Mouse (Mus musculus) retina, adult 2 months (tissue): ENCODE results near the gene Mia.
A peak's percentile ranks its signal among the peaks of the same experiment; 100 is the strongest.

Source experiments
- DNase-seq: peaks from one replicate; pipeline ENCODE4 v3.0.0-alpha.2; 2012; ENCODE audit warnings: low read depth, low spot score

Mia gene

GRCm38 (mm10) chr7:27185986-27186385, 5.0 kb upstream of the Mia start:
- DNase-seq = no peak

GRCm38 (mm10) chr7:27184964-27185363, 4.0 kb upstream of the Mia start:
- DNase-seq = no peak

- DNase-seq = no peak
Observed at GRCm38 (mm10) chr7:27182498-27182897, 1.5 kb upstream of the Mia start.

GRCm38 (mm10) chr7:27180036-27180435, 921 bp downstream of the Mia start:
- DNase-seq = no peak

- DNase-seq = no peak
Observed at GRCm38 (mm10) chr7:27179217-27179918, 1.6 kb downstream of the Mia start.

DNA sequence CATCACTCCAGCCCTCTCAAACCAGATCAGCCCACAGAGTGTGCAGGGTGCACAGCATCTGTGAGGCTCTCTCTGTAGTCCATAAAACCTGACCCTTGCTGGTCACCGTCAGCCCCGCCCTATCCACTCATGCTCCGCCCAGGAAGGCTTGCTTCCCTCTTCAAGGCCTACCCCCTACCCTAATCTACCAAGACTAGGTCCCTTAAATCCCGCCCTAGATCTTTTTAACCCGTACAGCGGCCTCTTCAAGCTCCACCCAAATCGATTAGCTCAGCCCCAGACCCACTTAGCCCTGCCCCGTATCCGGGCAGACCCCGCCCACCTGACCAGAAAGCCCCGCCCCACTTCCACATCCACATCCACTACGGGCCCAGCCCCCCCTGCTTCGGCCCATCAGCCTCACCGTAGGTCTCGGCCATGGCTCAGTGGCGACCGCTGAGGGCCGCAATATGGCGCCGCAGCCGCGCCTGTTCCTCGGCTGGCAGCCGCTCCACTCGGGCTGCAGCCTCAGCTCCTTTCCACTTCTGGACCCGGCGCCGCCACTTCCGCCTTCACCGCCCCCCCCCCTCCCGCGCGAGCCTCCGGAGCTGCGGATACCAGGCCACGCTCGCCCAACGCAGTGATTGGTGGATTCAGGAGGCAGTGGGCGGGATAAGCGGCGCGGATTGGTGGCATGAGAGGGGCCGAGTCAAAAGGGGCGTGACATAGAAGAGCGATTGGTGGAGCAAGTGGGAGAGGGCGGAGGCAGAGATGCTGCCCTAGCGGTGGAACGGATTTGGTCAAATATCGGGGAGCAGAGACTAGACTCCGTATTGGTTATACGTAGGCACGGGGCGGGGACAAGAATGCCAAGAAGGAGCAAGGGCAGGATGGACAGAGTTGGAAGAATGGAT, 2.4 kb downstream of the Mia start, which contains the start of gene Rab4b:
Gene Rab4b (minus strand): TSS at position 573 of the 893 bp plus-strand sequence.
- peak; percentile 99 for DNase-seq

DNA sequence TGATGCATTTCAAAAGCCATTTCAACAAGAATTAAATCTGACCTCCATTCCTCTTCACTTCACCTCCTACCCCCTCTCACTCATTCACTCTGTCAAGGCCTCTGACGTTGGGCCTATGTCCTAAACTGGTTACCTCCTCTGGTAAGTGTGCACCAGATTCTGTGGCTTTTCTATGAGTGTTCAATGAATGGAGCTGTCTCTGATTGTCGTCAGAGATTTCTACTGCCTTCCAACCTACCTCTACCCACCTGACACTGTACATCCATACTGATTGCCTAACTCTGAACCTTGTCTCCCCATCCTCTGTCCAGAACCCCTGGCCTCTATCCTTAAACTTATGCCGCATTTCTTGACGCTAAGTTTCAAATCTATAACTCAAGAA, 3.0 kb downstream of the Mia start:
- DNase-seq = no peak

GRCm38 (mm10) chr7:27174896-27175295, 6.1 kb downstream of the Mia start:
- no peak for DNase-seq

DNA sequence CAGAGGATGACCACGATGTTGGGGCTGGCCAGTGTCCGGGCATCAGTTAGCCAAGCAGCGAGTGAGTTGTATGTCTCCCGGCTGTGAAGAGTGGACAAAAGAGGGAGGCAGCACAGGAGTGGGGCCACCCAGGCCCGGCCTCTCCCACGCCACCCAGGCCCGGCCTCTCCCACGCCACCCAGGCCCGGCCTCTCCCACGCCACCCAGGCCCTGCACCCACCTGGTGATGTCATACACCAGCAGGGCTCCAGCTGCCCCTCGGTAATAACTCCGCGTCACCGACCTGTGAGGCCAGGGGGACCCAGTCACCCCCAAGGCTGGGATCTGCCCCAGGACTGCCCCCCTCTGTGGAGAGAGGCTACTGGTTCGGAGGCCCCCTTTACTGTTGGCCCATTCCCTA, 6.5 kb downstream of the Mia start:
- no peak for DNase-seq

DNA sequence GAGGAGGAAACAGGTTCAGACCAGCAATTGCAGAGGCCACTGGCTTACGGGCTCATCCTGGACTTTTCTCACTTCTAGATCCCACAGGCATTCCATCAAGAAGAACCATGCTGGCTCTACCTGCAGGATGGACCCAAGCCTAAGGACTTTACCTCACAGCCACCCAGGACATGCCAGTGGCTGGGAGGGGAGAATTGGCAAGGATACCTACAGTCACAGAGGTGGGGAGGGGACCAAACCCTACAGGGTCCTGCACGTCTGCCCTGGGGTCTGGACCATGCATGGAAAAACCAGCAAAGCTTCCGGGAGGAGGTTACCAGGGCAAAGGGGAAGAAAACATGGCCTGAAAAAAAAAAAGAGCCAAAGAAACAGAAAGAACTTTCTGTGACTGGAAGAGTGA, 10.0 kb downstream of the Mia start:
- DNase-seq = no peak

- no peak for DNase-seq
Observed at GRCm38 (mm10) chr7:27168371-27168770, 12.6 kb downstream of the Mia start.

GRCm38 (mm10) chr7:27167475-27168094, 13.4 kb downstream of the Mia start:
- DNase-seq = no peak

DNA sequence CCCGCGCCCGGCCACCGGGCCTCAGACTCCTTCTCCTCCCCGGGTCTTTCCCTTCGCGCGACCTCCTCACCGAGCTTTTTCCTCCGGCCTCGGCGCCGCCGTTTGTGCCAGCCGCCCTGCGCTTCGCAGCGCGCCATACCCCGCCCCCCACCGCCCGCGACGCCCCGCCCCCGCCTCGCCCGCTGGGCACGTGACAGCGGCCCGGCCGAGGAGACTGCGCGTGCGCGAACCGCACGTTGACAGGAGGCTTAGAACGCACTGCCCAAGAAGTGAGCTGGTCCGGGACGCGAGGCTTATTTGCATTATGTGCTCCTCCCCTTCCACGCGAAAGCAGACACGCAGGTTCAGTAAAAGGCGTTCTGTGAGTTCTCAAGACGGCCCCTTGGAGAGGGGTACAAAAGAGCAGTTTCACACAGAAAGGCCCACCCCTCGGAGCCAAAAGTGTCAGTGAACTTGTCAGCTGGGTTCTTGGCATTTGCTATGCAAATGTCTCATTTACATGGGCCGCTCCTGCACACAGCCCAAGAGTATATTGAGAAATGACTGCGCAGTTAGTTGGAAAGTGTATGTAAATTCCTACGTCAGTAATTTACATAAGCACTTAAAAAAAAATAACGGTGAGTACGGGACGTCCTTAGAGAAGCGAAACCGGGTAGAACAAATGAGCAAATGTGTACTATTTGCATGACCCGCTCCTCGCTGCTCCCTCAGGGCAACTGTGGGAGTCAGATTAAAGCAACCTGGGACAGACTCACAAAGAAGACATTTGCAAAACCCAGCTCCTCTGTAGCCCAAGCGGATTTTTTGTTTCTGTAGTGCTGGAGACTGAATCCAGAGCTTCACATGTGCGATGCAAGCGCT, 14.1 kb downstream of the Mia start, which contains the start of gene Egln2:
Gene Egln2 (minus strand): TSS at position 189 of the 861 bp plus-strand sequence.
- peak; percentile 93 for DNase-seq

DNA sequence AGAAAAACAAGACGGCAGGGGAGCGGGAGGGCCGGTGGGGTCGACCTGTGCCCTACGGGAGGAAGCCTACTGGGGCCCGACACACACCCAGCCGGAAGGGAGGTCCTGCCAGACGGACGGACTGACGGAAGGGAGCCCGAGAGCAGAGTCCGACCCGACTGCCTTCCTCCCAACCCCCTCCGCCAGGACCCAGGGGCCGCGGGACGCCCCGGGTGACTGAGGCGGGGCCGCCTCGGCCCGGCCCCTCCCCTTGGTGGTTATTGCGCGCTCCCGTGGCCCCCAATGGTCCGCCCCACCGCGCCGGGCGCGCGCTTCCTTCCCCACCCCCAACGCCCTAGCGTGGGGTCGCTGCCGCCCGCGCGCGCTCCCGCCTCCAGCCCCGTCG, 14.7 kb downstream of the Mia start:
- no peak for DNase-seq

- DNase-seq = no peak
Observed at GRCm38 (mm10) chr7:27165696-27166095, 15.3 kb downstream of the Mia start.

- no peak for DNase-seq
Observed at GRCm38 (mm10) chr7:27165007-27165655, 15.8 kb downstream of the Mia start.

DNA sequence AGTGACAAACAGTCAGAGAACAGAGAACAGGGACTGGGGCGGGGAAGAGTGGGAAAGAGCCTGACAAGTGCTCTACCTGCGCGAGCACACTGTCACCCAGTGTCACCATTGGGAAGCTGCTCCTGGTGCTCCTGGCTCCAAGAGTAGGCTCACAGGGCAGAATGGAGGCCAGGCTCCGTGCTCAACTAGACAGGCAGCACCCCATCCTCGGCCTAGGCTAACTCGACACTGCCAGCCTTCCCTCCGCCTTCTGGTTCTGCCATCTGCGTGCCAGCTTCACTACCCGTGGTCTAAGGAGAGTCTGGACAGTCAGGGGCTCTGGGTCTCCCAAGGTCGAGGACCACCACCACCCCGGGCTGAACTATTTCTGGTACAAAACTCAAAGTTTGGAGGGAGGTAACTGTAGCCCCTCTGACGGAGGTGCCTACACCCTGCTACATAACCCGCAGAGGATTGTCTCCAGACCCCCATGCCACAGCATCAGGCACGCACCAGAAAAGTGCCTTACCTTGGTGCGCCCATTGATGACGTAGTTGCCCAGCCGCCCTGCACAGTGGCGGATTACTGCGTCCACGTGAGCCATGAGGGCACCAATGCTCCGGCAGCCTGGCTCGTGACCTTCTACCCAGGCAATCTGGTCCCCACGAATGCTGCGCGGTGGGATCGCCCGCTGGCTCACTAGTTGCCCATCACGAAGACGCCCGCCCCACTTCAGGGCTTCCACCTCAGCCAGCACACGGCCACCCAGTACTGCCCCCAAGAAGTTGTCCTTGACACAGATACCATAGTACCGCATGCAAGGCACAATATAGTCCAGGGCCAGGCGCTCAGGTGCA, 16.6 kb downstream of the Mia start:
- no peak for DNase-seq

- no peak for DNase-seq
Observed at GRCm38 (mm10) chr7:27163450-27163805, 17.5 kb downstream of the Mia start.

GRCm38 (mm10) chr7:27162780-27163449, 18.0 kb downstream of the Mia start:
- DNase-seq = no peak

DNA sequence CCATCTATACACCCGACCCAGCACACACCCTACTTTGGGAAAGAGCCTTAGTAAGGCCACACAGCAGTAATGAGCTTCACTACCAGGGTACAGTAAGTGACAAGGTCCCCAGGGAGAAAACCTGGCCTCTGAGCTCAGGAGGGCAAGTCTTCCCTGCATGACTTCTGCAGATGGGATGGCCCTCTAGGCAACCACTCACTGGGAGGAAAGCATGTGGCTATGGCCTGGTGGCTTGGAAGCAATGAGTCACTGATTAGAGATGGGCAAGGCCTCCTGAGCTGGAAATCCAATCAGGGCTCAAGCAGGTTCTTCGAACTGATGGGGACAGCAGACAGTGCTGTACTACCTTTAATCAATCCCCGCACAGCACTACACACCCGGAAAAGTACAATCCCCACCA, 19.2 kb downstream of the Mia start:
- no peak for DNase-seq
